Mouse (Mus musculus) heart, postnatal 10 days (tissue): ENCODE data around the gene Herc3. TPM values are rescaled to one million over a fixed set of nuclear protein-coding genes. Genes with fewer than 3 reads are reported as not detected.

ENCODE experiments used
- DNase-seq, 2 experiments: peaks; one replicate each; pipeline ENCODE4 v3.0.0; 2021
- intact Hi-C: fragments of 180-260 bp; cut with DNase I; formaldehyde crosslinking; loops from one replicate; pipeline ENCODE4 v1.15.1; 2025
- total RNA-seq, 2 experiments: library from RNA; stranded (reverse); gene quantifications; 2 replicates each; pipeline ENCODE4 v1.2.3; 2021

Gene Herc3
- total RNA-seq, 2 experiments from 2014 or later = 93.1 to 102 TPM

GRCm38 (mm10) chr6:58912842-58913241, 81.6 kb downstream of the Herc3 start:
- intact Hi-C loops = no loop called here
- no peak for DNase-seq

DNA sequence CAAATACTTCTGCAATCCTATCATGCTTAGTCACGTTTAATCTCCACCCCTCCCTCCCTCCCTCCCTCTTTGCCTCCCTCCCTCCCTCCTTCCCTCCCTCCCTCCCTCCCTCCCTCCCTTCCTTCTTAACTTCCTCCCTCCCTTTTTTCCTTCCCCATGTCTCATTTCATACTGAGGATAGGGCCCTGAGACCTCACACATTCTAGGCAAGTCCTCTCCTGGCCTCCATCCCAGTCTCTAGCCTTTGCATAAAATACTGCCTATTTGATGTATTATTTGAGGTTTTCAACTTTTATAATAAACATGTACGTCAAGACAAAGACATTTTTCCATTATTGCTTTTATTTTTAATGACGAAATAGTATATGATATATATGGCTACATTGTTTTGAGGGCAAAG, 82.3 kb downstream of the Herc3 start:
- intact Hi-C loops = no loop called here
- no peak for DNase-seq

- intact Hi-C loops = no loop called here
These were observed 82.7 kb downstream of the Herc3 start for GRCm38 (mm10) chr6:58913971-58914370.

DNA sequence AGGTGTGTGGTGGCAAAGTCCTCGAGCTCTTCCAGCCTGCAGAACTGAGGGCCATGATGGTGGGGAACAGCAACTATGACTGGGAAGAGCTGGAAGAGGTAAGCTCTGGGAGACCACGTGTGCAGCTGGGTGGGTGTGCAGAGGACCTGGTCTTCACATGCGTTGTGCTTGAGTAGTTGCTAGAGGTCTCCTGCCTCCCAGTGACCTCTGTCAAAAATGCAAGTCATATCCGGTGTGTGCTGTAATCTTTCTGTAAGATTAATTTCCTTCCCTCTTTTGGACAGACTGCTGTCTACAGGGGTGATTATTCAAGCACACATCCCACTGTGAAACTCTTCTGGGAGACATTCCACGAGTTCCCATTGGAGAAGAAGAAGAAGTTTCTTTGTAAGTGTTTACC, 85.2 kb downstream of the Herc3 start:
- intact Hi-C loops = no loop called here
- no peak for DNase-seq

More at GRCm38 (mm10) chr6:58913971-58914370, 82.7 kb downstream of the Herc3 start:
- no peak for DNase-seq

- intact Hi-C loops = no loop called here
- DNase-seq = no peak
These were observed 89.5 kb downstream of the Herc3 start for GRCm38 (mm10) chr6:58920735-58921134.

DNA sequence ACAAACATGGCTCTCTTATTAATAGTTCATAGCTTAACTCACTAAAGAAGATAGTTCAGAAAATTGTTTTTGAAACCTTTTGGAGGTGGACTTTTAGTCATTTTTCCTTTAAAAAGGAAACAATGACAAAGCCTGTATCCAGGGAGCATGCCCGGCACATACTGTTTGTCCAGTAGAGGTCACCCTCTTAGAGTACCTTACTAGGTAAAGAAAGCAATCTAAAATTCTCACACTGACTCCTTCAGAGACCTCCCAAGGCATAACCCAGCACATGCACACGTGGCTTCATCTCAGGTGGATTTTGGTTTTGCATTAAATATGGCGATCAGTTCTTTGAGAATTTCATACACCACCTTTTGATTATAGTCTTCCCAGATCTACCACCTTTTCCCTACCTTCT, 90.4 kb downstream of the Herc3 start:
- peak; percentile 18 to 27 for DNase-seq
- intact Hi-C loops = loop anchor here (1.0 kb wide), 1 partner anchor 259 kb away; no protein-coding TSS in a partner anchor

GRCm38 (mm10) chr6:58922511-58922910, 91.2 kb downstream of the Herc3 start:
- no peak for DNase-seq
- intact Hi-C loops = loop anchor here (1.0 kb wide), 1 partner anchor 258 kb away; no protein-coding TSS in a partner anchor

DNA sequence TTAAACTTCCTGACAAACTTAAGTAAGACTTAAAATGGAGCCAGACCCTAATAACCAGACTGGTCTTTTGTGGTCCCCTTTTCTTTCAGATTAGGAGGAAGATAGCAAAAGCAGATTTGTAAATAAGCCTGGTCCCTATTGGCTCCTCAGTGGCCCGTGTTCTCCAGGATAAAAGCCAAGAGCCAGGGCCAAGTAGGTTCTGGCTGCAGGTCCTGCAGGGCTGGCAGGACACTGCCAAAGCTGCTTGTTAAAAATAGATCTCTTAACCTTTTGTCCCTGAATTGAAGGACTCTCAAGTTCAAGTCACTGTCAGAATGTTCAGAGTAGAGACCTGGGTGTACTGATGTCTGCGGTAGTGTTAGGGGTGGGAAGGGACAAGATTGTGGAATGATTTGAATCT, 96.6 kb downstream of the Herc3 start:
- intact Hi-C loops = no loop called here
- peak; percentile 83 for DNase-seq

DNA sequence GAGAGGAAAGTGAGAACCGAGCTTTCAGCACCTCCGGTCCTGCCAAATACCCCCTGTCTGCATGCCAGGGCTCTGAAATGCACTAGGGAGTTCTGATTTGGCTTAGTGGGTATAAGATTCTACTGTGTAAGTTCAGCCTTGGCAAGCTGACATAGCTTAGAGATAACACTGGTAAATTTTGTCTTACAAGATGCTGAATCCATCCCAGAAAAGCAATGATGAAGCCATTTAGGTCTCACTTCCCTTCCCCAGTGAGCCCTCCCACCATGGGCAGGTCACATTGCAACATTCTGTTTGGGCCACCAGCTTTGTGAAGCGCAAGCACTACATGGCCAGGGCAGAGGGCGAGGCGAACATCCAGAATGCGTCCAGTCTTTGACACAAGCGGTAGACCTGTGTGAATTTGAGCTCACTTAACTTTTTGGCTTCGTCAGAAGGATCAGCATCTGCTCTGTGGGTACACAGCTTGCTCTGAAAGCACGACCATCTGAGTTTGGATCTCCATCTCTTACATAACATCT, 98.7 kb downstream of the Herc3 start:
- intact Hi-C loops = no loop called here

DNA sequence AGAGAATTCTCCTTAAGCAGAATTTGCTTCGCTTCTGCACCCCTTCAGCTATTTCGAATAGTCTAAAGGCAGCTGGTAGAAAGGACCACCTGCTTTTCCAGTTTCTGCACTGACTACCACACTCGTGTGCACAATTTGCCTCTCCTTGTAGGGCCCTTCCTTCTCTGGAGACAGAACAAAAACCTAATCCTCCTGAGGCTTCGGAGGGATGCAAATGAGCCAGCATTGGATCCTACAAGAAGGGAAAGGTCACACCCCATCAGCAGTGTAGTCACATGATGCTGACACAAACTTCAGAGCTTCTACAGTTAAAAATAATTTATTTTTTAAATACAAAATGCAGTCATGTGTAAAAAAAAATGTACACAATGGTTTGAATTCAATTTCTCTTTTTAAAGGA, 99.9 kb downstream of the Herc3 start:
- intact Hi-C loops = no loop called here

More for the DNA sequence above, 98.7 kb downstream of the Herc3 start:
- peak; percentile 76 to 85 for DNase-seq

DNA sequence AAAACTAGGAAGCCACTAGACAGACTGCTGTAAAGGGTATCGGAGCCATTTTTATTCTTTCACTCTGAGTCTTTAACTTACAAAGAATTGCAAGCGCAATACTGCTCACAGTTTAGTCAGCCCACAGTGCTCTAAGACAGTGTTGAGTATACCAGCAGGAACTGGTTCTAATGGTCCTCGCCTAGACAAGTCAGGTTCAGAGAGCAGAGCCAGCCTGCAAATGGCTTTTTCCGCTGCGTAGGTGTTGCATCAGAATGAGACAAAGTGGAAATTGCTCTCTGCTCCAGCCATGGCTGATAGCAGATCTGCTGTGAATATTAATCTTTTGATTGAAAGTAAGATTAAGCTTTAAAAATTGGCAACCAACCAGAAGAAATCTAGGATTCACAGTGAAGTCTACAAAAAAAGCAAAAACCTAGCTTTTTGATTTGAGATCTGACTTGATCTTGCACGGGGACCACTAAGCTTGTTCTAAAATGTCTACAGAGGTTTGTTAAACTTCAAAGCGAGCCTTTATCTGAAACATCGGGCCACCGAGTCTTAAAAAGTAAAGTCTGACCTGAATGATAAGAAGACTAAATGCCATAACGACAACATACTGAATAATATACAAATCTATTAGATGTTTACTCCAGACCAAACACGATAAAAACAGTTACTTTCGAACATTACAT, 101.4 kb downstream of the Herc3 start:
- DNase-seq = no peak
- intact Hi-C loops = no loop called here

More for the DNA sequence above, 99.9 kb downstream of the Herc3 start:
- no peak for DNase-seq

GRCm38 (mm10) chr6:58933189-58933913, 102.1 kb downstream of the Herc3 start:
- intact Hi-C loops = no loop called here
- no peak for DNase-seq

DNA sequence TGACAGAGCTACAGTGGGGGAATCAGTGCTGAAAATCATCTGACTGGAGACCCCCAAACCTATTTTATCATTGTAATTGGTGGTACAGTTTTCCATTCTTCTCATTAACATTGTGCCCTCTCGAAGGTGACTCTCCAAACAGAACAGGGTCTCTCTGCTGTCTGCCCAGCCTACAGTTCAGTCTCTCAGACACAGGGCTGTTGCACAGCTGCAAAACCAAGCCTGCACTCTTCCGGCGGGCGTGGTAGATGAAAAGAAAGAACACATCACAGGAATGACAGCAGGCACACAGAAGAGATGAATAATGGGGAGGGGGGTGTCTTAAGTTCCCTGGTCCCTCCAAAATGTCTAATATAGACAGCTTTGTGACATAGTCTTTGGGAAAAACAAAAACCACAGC, 102.9 kb downstream of the Herc3 start:
- DNase-seq = no peak
- intact Hi-C loops = no loop called here

DNA sequence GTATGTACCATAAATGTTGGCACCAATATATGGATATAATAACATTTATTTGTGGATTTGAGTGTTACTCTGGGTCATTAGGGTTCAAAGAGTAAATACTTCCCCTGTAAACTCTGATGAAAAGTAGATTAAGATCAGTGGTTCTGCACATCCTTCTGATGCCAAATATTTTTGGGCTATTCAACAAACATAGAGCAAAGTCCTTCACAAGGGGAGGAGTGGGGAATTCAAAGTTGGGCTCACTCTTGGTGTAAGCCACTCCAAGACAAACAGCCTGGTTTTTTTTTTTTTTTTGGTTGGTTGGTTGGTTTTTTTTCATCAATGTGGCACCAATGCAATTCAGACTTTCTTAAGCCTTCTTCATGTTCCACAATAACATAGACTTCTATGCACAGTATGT, 106.5 kb downstream of the Herc3 start:
- no peak for DNase-seq
- intact Hi-C loops = no loop called here

DNA sequence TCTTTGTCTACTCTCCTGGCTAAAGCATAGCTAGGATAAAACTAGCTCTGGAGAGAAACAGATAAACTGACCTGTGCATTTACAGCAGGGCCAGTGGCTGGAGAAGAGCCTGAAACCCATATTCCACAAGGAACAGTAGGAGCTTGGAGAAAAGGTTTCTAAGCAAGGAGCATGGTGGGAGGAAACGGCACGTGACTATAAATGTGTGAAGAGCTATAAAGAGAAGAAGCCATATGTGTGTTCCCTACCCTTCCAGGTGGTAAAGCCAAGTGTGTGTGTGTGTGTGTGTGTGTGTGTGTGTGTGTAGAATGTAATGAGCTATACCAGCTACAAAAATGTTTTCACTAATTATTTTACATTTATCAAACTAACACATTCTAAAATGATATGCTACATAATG, 111.0 kb downstream of the Herc3 start:
- DNase-seq = no peak
- intact Hi-C loops = no loop called here

- DNase-seq = no peak
- intact Hi-C loops = no loop called here
These were observed 112.7 kb downstream of the Herc3 start for GRCm38 (mm10) chr6:58943958-58944357.

DNA sequence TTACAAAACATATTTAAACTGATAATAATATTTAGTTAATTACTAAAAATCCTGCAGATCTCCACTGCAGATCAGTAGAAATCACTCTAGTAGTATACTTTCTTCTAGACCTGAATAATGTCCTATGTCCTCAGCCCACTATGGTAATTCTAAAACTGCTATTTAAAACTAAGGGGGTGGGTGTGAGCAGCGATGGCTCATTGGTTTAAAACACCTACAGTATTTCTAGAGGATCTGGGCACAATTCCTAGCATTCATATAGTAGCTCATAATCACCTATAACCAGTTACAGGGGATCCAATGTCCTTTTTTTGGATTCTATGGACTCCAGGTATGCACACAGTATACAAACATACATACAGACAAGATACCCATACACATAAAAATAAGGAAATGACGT, 115.0 kb downstream of the Herc3 start:
- DNase-seq = no peak
- intact Hi-C loops = no loop called here

DNA sequence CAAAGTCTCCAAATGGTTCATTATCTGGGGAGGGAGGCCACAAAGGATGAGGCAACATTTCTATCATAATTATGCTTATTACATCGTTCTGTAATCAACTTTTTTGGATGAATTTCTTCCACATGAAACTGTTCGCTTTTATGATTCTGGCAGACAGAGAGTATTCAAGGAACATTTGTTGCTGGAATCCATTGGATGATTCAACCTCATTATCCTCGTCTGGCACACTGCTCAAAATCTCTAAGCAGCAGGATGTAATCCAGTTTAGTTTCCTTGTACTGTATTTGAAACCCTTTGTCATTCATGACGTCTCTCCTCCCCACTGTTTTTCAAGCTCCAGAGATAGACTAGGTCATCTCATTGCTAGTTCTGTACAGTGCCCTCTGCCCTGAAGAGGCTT, 115.6 kb downstream of the Herc3 start:
- intact Hi-C loops = no loop called here
- no peak for DNase-seq

- intact Hi-C loops = no loop called here
- DNase-seq = no peak
These were observed 119.1 kb downstream of the Herc3 start for GRCm38 (mm10) chr6:58950410-58950809.

GRCm38 (mm10) chr6:58951128-58951992, 120.1 kb downstream of the Herc3 start:
- intact Hi-C loops = no loop called here
- no peak for DNase-seq

DNA sequence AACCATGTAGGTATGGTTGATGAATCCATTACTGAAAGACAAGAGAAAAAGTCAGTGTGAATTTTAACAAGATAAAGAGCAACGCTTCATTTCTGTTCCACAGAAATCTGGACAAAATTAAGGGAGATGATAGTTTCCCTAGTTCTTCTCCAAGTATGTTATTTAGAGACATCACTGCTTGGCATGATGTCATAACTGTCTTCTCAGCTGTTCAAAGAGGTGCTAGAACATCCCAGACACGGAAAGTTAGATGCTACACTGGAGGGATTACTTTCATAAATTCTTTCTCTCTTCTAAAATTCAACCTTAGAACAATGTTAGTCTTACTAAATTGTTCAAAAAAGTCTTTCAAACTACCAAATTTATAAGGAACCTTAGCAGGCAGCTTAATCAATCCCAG, 129.3 kb downstream of the Herc3 start:
- intact Hi-C loops = no loop called here
- no peak for DNase-seq
